ENCODE assay signal across 10 mouse cellular contexts in genomic region chr11:3686318-3686717, GRCm38 (mm10).
"Had no signal": no experiment of that assay in that cellular context is flagged by ENCODE, and none has a peak within 500 bp of the region (broad histone marks: within the 10 kb centered on the region; RNA-seq: fewer than 3 reads in every experiment).

No protein-coding gene starts in this region.

- H3K4me1 ChIP-seq: limb, embryonic 15.5 days; liver, embryonic 12.5 days; midbrain, embryonic 12.5 days had no signal

- ATAC-seq: intestine, embryonic 16.5 days; liver, embryonic 12.5 days had no signal

- H3K4me2 ChIP-seq: limb, embryonic 15.5 days; liver, embryonic 12.5 days; midbrain, embryonic 12.5 days had no signal

- H3K27ac ChIP-seq: kidney, postnatal 0 days; limb, embryonic 15.5 days; liver, embryonic 12.5 days; midbrain, embryonic 12.5 days; stomach, postnatal 0 days had no signal

- H3K9ac ChIP-seq: limb, embryonic 15.5 days; liver, embryonic 12.5 days; midbrain, embryonic 12.5 days had no signal

- DNase-seq: kidney, postnatal 36 days; thymus, adult 2 months; thymus, postnatal 4 days had no signal

- H3K4me3 ChIP-seq: limb, embryonic 15.5 days; liver, embryonic 12.5 days; megakaryocyte, embryonic 14.5 days; midbrain, embryonic 12.5 days had no signal

- H3K27me3 ChIP-seq: limb, embryonic 15.5 days; liver, embryonic 12.5 days; megakaryocyte, embryonic 14.5 days; midbrain, embryonic 12.5 days had no signal

- H3K9me3 ChIP-seq: limb, embryonic 15.5 days; liver, embryonic 12.5 days; megakaryocyte, embryonic 14.5 days; midbrain, embryonic 12.5 days had no signal
